Mouse (Mus musculus) left cerebral cortex, adult 8-10 months (tissue): ENCODE measurements around the gene Palld. TPM values are rescaled to one million over a fixed set of nuclear protein-coding genes. Genes with fewer than 3 reads are reported as not detected.

Experiments used
- DNase-seq, 2 experiments: peaks; one replicate each; pipeline ENCODE4 v3.0.0; 2022; ENCODE audit warnings: low spot score in 2 of 2
- total RNA-seq, 4 experiments: library from RNA; stranded (reverse); gene quantifications; 2 replicates each; pipeline ENCODE4 v1.2.4; 2022

Gene Palld
- total RNA-seq, 4 experiments from 2014 or later: 4.3 to 4.9 (median 4.6) TPM

DNA sequence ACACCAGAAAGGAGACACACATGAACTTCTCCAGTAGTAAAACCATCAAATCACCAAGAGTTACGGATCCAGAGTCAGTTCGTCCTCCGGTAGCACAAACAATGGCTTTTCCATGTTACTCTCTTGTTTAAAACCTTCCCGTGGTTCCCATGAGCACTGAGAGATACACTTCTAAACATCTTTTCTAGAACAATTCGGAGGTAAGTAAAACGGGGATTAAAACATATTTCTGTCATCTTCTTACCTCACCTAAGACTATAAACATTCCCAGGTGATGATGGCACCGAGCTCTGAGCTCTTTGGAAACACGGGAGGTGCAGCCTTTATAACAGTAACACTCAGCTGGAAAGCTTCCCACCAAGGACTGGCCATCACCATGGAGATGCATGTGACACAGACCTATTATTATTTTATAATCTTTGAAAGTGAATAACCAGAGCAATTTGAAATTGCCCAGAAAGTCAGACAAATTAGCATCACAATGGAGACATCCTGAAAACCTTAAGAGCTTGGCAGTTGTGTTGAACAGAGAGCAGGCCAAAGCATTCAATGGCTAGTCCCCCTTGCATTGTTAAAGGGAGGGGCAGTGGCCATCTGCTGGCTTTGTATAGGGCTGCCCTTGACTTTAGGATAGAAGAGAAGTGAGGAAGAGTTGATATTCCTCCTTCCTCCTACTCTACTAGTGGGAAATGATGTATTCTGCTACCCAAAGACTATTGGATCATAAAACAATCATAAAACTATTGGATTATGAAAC is 385.6 kb downstream of the Palld start:
- DNase-seq: no peak

DNA sequence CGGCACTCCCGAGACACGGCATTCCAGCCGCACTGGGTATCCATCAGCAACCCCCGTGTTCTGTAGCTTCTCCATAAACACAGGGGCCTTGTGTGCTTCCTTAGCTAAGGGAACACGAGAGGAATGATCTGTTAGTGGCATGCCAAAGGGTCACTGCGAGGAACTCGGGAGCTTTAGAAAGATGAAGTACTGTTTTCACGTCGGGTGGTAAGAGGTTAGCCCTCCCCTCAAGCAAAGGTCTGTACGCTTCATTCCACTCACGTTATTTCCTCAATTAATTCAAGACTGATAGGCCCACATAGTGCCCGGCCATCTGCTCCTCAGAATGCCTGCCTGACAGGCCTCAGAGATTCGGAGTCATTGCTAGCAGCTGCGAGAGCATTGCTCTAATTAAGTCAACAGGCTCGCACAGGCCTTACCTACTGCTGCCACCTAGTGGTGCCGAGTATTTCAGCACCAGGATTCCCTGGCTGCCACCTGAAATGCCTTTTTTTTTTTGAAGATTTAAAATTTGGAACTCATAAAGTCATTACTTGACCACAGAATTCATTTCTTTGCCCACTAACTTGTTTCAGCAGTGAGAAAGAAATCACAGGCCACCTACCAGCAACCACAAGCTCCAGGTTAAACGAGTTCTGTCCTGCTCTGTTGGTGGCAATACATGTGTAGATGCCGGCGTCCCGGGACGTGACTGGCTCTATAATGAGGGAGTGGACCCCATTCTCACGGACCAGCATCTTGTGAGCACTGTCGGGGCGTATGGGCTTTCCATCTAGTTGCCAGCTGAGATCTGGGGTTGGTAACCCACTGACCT is 386.4 kb downstream of the Palld start:
- DNase-seq: peak; percentile 74 to 78

DNA sequence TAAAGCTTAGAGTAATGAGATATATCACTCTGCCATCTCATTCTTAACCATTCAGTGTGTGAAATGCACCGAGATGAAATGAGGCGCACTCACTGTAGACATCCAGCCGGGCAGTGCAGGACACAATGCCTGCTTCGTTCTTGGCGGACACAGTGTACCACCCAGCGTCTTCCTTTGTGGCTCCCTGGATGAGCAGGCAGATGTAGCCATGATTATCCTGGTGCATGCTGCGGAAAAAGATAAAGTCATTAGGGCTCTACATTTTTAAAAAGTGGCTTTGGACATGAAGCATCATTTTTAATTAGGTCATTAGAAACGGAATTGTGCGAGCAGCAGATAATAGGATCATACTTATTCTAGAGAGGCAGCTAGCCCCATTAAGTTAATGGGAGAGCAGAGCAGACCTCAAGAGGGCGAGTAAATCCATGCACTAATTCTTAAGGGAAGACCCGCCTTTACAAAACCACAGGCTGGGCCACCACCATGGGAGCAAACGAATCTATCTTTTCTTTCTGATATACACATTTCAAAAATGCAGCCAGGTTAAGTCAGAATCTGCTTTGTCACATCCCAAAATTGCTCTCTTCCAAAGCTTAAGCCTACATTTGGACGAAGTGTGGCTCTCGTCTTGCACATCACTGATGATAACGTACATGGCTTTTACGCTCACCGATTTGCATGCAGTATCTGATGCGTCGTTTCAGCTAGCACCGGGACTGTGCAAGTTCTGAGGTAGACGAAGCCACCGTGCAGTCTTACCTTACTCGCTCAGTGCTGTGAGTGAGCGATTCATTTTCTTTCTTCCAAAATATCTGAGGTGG is 387.2 kb downstream of the Palld start:
- no peak for DNase-seq

DNA sequence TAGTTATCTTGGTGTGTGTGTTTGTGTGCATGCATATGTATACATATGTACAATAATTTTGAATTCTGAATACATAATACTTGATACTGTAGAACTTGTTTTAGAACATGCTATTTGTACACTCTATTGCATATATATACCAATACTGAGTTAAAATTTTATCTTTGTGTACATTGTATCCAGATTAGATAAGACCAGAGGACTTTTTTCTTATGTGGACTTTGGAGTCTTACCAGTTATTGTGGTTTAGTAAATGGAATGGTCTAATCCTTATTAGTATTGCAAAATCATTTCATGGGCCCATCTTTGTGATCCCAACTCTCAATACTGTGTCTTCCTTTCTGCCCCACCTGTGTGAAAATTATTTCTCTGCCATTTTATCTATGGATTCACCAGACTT is 400.2 kb downstream of the Palld start:
- DNase-seq: no peak

DNA sequence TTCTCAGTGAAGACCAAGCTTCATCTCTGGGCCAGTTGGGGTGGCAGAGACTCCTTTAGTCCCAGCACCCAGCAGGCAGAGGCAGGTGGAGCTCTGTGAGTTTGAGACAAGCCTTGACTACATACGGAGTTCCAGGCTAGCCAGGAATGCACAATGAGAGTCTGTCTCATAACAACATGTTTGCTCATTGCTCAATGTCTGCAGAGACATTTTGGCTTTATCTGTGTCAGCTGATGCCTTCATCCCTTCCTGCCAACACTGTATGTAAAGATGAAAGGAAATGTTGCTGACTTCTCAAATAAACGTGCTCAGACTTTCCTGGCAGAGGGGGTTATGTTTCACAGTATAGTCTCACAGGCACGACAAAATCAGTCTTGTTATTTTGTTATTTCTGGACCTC is 401.6 kb downstream of the Palld start:
- DNase-seq: no peak

DNA sequence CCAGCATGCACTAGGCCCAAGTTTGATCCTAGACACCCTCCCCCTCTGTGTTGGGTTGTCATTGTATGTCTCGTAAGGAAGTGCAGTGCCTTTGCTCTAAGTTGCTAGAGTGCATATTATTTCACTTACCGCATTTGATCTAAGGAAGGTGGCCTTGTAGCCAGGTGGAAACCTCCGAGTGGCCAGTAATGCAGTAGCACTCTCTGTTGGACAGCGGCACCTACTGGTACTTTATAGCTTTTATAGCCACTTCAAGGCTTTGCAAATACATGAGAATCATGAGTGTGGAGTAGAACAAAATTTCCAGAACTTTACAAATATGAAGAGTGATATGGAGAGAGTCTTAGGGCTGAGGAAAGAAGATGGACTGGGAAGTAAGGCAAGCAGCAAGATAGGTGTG is 403.5 kb downstream of the Palld start:
- no peak for DNase-seq

DNA sequence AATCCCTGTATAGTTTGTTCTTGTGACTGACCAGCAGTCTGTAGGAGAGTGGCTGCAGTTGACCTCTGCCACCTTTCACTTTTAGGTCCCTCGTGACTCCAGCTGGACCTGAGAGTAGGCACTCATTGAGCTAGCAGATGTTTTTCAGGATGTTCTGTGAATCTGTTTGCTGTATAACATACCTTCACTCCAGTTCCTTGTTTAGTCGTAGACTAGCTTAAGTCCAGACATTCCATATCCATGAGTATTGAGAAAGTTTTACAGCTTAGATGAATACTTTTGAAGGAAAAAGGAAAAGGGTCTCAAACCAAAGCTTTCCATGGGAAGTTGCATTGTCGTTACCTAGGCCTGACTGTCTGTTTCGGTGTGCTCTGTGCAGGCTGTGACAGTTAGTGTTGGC is 405.4 kb downstream of the Palld start:
- DNase-seq: no peak

DNA sequence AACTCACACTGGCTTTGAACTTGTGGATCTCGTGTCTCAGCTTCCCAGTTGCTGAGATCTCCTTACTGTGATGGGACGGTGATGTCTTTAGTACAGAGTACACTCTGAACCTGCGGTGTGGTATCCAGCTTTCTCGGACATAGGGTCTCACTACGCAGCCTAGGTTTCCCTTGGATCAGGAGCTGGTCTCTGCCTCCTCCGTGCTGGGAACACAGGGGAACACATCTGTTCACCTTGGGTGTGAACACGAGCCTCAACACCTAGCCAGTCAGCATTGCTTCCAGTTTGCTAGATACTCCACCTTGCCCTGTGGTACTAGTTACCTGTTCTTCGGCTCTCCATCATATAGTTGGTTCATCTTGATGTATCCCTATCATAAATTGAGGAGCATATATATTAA is 413.9 kb downstream of the Palld start:
- no peak for DNase-seq

DNA sequence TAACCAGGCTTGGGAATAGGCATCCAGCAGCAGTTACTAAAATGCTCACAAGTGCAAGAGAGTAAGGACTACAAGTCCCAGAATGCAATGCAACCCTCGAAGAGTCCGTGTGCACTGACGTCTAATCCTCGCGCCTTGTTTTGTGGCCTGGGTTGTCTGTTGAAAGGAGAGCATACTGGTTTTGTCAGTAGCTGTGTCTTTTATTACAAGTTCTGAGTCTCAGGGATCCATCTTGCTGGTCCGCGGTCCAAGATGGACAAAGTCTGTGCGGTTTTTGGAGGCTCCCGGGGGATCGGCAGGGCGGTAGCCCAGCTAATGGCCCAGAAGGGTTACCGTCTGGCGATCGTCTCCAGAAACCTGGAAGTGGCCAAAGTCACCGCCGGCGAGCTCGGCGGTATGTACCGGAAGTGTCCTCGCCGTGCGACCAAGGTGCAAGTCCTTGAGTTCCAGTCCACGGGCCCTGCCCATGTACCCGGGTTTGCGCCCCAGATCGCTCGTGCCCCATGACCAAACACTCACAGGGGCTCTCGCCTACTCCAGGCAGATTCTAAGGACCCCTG is 414.8 kb downstream of the Palld start, which contains the start of gene Cbr4:
Gene Cbr4 (plus strand): TSS at position 138 of the 560 bp plus-strand sequence.
- peak; percentile 80 to 86 for DNase-seq

DNA sequence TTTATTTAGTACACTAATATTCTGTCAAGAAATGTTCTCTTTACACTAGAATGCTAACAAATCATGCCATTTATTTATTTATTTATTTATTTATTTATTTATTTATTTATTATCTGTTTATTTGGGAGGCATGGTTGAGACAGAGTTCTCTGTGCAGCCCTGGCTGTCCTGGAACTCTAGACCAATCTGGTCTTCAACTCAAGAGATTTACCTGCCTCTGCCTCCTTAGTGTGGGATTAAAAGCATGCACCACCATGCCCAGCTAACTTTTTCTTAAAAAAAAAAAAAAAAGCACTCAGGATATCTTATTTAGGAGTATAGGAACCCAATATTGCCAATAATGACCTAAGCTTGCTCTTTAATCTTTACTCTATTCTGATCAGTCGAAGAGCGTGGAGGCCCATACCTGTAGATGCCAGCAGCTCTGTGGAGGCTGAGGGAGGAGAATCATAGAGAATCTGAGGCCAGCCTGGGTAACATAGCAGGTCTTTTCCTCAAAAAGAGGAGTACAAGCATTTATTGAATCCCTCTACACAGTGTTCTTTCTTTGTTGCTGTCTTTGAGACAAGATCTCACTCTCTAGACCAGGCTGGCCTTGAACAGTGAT is 415.5 kb downstream of the Palld start:
- DNase-seq: no peak

DNA sequence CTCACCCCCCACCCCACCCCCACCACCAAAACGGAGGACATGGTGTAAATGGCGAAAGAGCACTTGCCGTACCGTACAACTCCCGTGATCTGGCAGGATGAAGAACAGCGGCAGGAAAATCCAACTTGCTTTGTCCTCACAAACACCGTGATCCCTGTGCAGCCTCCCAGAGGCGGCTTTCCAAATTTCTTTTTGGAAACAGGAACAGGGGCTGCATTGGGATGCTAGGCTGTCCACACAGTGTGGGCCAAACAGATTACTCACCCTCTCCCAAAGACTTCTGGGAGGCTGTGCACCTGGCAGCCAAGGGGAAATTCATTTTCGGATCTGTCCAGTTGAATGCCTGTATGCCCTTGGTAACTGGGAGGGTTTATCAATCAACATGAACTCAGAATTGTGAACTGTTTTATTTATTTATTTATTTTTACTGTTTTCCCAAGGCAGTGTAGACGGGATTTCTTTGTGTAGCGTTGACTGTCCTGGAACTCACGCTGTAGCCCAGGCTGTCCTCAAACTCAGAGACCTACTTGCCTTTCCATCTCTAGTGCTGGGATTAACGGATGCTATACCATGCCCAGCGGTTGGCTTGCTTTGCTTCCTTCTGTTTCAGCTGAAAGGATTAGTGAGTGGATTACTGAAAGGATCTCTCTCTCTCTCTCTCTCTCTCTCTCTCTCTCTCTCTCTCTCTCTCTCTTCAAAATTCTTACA is 422.1 kb downstream of the Palld start:
- DNase-seq: no peak

DNA sequence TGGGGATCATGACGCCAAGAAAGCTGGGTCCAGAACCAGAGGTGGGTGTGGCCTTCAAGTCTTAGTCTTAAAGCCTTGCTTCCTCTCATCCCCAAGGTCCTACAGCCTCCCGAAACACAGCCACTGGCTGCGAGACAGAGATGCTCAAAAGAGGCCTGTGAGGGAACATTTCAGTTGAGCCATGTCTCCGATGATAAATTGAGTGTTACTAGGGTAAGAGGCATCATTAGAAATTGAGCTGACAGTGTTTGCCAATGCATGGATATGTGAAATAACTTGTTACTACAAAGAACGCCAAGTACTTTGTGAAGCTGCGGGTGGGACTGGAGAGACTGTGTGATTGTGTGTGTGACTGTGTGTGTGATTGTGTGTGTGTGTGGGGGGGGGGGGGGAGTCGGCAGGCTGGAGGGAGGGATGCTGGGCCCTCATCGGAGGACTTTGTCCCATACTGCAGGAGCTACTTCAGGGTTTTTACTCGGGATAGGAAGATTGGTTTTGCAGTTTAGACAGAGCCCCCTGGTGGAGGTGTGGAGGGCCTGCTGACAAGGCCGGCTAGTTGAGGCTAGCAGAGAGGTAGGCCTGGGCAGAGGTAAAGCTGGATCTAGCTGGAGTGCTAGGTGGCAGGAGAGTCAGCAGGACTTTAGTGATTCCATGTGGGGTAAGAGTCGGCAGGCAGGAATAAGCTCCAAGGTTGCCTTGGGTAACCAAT is 422.8 kb downstream of the Palld start:
- DNase-seq: peak in 1 of 2 experiments; percentile 30

DNA sequence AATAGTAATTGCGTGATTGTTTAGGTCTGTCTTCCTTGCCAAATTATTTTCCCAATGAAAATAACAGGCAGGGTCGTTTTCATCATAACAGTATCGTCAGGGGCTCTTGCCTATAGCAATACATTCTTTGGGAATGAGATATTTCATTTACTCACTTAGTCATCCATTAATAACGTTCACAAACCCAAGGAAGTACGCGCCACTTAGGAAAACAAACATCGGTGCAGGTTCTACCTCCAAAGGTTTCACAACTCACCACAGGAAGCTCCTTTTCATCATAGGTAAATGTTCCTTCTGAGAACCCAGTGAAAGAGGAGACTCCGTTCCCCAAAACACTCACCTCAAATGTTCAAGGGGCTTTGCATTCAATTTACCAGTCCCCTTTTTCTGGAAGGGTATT is 423.7 kb downstream of the Palld start:
- DNase-seq: no peak

DNA sequence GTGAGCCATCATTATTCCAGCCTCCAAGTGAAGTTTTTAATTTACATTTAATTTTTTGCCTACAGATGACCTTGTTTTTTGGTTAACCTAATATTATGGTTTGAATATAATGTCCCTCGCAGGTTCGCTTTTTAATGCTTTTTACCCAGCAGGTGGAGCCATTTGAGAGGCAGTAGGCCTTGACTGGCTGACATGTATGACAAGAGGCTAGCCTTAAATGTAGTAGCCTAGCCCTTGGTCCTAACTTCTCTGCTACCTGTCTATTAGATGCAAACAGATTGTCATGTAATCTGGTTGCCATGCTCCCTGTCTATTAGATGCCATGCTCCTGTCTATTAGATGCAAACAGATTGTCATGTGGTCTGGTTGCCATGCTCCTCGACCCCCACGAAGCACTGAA is 424.3 kb downstream of the Palld start:
- DNase-seq: no peak

DNA sequence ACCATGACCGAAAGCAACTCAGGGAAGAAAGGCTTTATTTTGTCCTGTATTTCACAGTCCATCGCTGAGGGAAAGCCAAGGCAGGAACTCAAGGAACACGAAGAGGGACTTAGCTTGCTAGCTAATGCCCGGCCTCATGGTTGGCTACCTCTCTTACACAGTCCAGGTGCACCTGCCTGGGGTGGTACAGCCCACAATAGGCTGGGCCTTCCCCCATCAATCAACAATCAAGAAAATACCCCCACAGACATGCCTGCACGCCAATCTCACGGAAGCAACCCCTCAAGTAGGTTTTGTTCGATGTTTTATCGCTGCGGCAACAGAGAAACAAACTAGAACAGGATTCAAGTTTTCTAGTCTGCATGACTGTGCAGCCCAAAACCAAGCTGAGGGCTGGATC is 426.3 kb downstream of the Palld start:
- DNase-seq: no peak

DNA sequence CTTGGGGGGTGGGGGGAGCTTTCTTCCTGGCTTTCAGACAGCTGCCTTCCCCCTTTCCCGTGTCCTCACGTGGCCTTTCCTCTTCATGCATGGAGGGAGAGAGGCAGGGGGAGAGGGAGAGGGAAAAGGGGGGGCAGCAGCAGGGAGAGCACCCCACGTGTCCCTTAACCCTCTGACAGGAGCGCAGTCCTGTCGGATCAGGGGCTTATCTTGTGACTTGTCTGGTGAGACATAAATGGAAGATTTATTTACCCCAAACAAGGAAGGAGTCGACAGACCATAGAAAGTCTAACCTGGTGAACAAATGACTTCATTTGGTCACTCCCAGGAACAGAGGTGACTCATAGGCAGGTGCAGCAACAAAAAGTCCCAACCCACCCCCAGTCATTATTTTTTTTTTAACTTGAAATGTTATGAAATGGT is 427.2 kb downstream of the Palld start:
- DNase-seq: no peak

DNA sequence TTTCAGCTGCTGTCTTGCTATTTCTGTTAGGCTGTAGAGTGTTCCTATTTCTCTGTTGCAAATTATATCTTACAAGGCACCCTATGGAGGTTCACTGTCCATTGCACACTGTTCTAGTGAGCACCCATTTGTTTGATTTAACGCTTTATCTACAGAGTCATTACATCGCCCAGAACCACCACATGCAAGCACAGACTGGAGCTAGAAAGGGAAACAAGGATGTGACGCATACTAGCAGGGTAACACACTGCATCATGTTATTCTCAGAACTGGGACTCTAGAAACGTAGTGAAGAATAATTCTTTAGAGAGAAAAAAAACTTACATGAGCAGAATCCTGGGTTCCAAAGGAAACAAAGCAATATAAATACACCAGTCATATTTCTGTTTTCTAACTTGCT is 432.3 kb downstream of the Palld start:
- no peak for DNase-seq

DNA sequence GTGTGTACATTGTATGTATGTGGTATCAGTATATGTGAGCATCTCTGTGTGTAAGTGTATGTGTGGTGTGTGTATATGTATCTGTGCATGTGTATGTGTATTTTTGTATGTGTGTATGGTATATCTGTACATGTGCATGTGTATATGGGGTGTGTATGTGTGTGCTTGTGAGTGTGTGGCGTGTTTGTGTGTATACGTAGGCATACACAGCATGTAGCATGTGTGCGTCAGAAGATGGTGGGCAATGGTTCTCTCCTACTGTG is 435.0 kb downstream of the Palld start:
- no peak for DNase-seq

DNA sequence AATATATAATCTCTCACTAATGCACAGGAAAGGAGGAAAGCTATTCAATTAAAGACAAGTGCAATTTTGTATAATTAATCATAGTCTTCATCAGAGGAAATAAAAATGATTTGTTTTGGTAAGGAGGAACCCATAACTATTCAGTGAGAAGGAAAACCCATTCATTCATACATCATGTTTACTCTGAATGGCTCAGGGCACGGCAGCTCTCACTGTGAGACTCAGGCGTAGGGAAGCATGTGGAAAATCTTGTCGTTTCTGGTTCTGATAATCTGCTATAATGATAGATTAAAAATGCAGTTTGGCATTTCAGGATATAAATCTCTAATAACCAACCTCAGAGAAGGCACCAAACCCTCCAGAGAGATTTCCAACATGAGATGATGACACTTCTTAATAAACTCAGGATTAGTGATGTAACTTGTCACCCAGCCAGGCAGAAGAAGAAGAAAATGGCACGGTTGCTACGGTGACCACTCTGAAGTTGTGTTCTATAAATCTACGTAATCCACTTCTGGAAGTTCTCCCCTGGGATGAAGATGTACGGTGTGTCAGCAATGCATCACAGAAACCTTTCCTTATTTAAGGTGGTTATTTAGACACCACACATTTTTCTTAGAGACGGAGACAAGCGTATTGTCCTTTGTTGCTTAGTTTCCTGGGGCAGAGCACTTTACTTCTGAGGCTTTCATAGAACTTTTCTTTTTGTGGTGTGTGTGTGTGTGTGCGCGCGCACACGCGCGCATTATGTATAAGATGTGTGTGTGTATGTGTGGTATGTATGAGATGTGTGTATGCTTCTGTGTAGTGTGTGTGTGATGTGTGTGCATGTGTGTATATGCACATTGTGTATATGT is 435.6 kb downstream of the Palld start:
- DNase-seq: no peak
